ENCODE assay signal across 9 mouse cellular contexts in genomic region chr4:46485696-46486417, GRCm38 (mm10). TPM values are rescaled to one million over a fixed set of nuclear protein-coding genes. Genes with fewer than 3 reads are reported as not detected.
DNase-seq lines count a peak whose midpoint lies in the region; ATAC-seq lines count a peak whose summit lies in the region.
"Had no signal": no experiment of that assay in that cellular context is flagged by ENCODE, and none has a peak within 500 bp of the region (broad histone marks: within the 10 kb centered on the region; RNA-seq: fewer than 3 reads in every experiment).

No protein-coding gene starts in this region.

- H3K36me3 ChIP-seq in liver, embryonic 16.5 days (ENCODE audit: control insufficient read depth, insufficient read depth), result no peaks in the 10 kb centered on the region
- H3K36me3 ChIP-seq: embryonic facial prominence, embryonic 12.5 days had no signal

- H3K4me1 ChIP-seq in liver, embryonic 16.5 days (ENCODE audit: control insufficient read depth, low read depth, low read length), result peaks cover 25% of the 10 kb centered on the region

- DNase-seq in B cell, adult 2 months, result peak; percentile 88 to 91
- DNase-seq in ZHBTc4 (ENCODE audit: low read depth, low spot score), result peak; percentile 85
- DNase-seq in gastrocnemius, postnatal 10 days, result peak; percentile 74
- DNase-seq in kidney, adult 18-20 months, result peak; percentile 65
- peak; percentile 38 for DNase-seq in right cerebral cortex, postnatal 25 days
- DNase-seq in cerebellum, adult 9-10 months, result no peak

- peak overlapping the region; percentile 59; the same call in 1 of the 2 replicates for H3K27ac ChIP-seq in liver, embryonic 16.5 days (ENCODE audit: low read length)
- H3K27ac ChIP-seq: embryonic facial prominence, embryonic 12.5 days had no signal

- no peak for ATAC-seq in liver, embryonic 16.5 days (ENCODE audit: low read depth)
- ATAC-seq in cerebellum, adult (ENCODE audit: insufficient number of reproducible peaks, low FRiP score, low TSS enrichment), result no peak

- no peaks in the 10 kb centered on the region for H3K9me3 ChIP-seq in liver, embryonic 16.5 days (replicated peaks; ENCODE audit: control insufficient read depth, low read length)
- H3K9me3 ChIP-seq: embryonic facial prominence, embryonic 12.5 days had no signal

- 12% methylated on average over 14 of the region's 14 CpGs for WGBS in liver, embryonic 16.5 days (ENCODE audit: insufficient replicate concordance)

- no peaks in the 10 kb centered on the region for H3K27me3 ChIP-seq in liver, embryonic 16.5 days (ENCODE audit: control insufficient read depth, insufficient read depth, low read depth, low read length)
- H3K27me3 ChIP-seq: embryonic facial prominence, embryonic 12.5 days had no signal

- peak overlapping the region; percentile 28; the same call in 1 of the 2 replicates for H3K4me2 ChIP-seq in liver, embryonic 16.5 days (ENCODE audit: low read depth, low read length)
- H3K4me2 ChIP-seq: embryonic facial prominence, embryonic 12.5 days had no signal

- H3K9ac ChIP-seq in liver, embryonic 16.5 days (ENCODE audit: low read depth, low read length), result 0 out of 2 replicates have a peak overlapping the region, but pooled peaks have one; percentile 22
- H3K9ac ChIP-seq: embryonic facial prominence, embryonic 12.5 days had no signal

- H3K4me3 ChIP-seq in liver, embryonic 16.5 days (ENCODE audit: low read depth, low read length), result no peak overlapping the region
- H3K4me3 ChIP-seq: embryonic facial prominence, embryonic 12.5 days had no signal

RNA-seq across cellular contexts. Expression of gene Nans, which starts 3.2 kb away (rescaled TPM):
- total RNA-seq in gastrocnemius, postnatal 10 days (2021), result 10 to 100 TPM; 34.7 to 38.0 TPM
- 40.5 and 48.3 TPM in 2 replicates for polyA plus RNA-seq in liver, embryonic 16.5 days (2015; fragmentation: Nextera tagmentation; extraction: Ambion mirVana)

RNA-seq across cellular contexts. Expression of gene Anp32b, which starts 35.2 kb away (rescaled TPM):
- 100 to 1,000 TPM in 1 of 2 experiments, 10 to 100 TPM in 1; 98.5 to 102 TPM for total RNA-seq in gastrocnemius, postnatal 10 days (2021)
- 318 and 338 TPM in 2 replicates for polyA plus RNA-seq in liver, embryonic 16.5 days (2015; fragmentation: Nextera tagmentation; extraction: Ambion mirVana)

RNA-seq across cellular contexts. Expression of gene Trim14, which starts 50.1 kb away (rescaled TPM):
- under 1 TPM; 0.63 to 0.93 TPM for total RNA-seq in gastrocnemius, postnatal 10 days (2021)
- 8.2 and 9.0 TPM in 2 replicates for polyA plus RNA-seq in liver, embryonic 16.5 days (2015; fragmentation: Nextera tagmentation; extraction: Ambion mirVana)
